Mouse (Mus musculus): ENCODE data around the gene Prok2.

- TF ChIP-seq POLR2A (IDR thresholded peaks at IDR 0.05; ENCODE audit: control insufficient read depth, extremely low read depth, insufficient read depth, low read length, poor library complexity): no peak
- TF ChIP-seq CTCF (IDR thresholded peaks at IDR 0.05; ENCODE audit: borderline replicate concordance, control insufficient read depth, extremely low read depth, insufficient read depth, low read length, poor library complexity): no peak
Measured at GRCm38 (mm10) chr6:99732673-99733072, 6.5 kb upstream of the Prok2 start.

All from thymus, adult 2 months (tissue).